Mouse (Mus musculus) MEL (cell line): ENCODE results near the gene Zc3h12b. TPM values are rescaled to one million over a fixed set of nuclear protein-coding genes. Genes with fewer than 3 reads are reported as not detected.

Experiments
- DNase-seq: peaks from one replicate; pipeline ENCODE4 v3.0.0; 2011; ENCODE audit warnings: low read depth, low spot score
- H3K27ac ChIP-seq: 2 replicates; pipeline ENCODE4 v1.5.1; 2012; ENCODE audit warnings: low read depth, mild to moderate bottlenecking, control low read depth, low read length, moderate library complexity; ENCODE audit not compliant: control insufficient read depth
- H3K27me3 ChIP-seq, 2 experiments: fragments of 150-350 bp in 1 of 2; sonication (generic) in 1 of 2; 2 replicates each; pipeline ENCODE4 v1.6.1; 2012; ENCODE audit warnings: low read length in 2 of 2, mild to moderate bottlenecking in 2 of 2, improper control_type of control experiment in 1 of 2, moderate library complexity in 1 of 2; ENCODE audit not compliant: insufficient read depth in 2 of 2, control insufficient read depth in 1 of 2
- H3K36me3 ChIP-seq, 2 experiments: 2 replicates each; pipeline ENCODE4 v1.6.1; 2012 to 2014; ENCODE audit warnings: low read length in 2 of 2, improper control_type of control experiment in 1 of 2, inconsistent platforms in 1 of 2, mild to moderate bottlenecking in 1 of 2; ENCODE audit not compliant: insufficient read depth in 2 of 2, control insufficient read depth in 1 of 2
- H3K4me1 ChIP-seq, 2 experiments: fragments of 150-350 bp in 1 of 2; sonication (generic) in 1 of 2; 2 replicates each; pipeline ENCODE4 v1.6.1; 2012; ENCODE audit warnings: low read length in 2 of 2, improper control_type of control experiment in 1 of 2, mild to moderate bottlenecking in 1 of 2; ENCODE audit not compliant: insufficient read depth in 2 of 2, control insufficient read depth in 1 of 2
- H3K4me3 ChIP-seq, 2 experiments: fragments of 150-350 bp in 1 of 2; sonication (generic) in 1 of 2; 2 replicates each; pipeline ENCODE4 v1.5.1; 2012; ENCODE audit warnings: low read depth in 2 of 2, low read length in 2 of 2, mild to moderate bottlenecking in 2 of 2, moderate library complexity in 2 of 2, control low read depth in 1 of 2, improper control_type of control experiment in 1 of 2; ENCODE audit not compliant: control insufficient read depth in 1 of 2, insufficient read depth in 1 of 2
- H3K79me2 ChIP-seq: 2 replicates; pipeline ENCODE4 v1.6.1; 2012; ENCODE audit warnings: mild to moderate bottlenecking, low read length, moderate library complexity; ENCODE audit not compliant: control insufficient read depth, poor library complexity, insufficient read depth
- H3K9ac ChIP-seq: 2 replicates; pipeline ENCODE4 v1.6.1; 2012; ENCODE audit warnings: low read depth, mild to moderate bottlenecking, control low read depth, low read length, moderate library complexity; ENCODE audit not compliant: control insufficient read depth, poor library complexity, severe bottlenecking
- H3K9me3 ChIP-seq: fragments of 150-350 bp; sonication (generic); replicated peaks from 2 replicates; pipeline ENCODE4 v1.6.1; 2012; ENCODE audit warnings: mild to moderate bottlenecking, low read length, improper control_type of control experiment, moderate library complexity; ENCODE audit not compliant: insufficient read depth
- CHD2 ChIP-seq: IDR thresholded peaks from 2 replicates; pipeline ENCODE4 v1.6.1; 2011; ENCODE audit warnings: low read length, improper control_type of control experiment
- E2F4 ChIP-seq: IDR thresholded peaks from 2 replicates; pipeline ENCODE4 v1.6.1; 2011; ENCODE audit warnings: low read depth, low read length, improper control_type of control experiment, borderline replicate concordance
- ELF1 ChIP-seq: IDR thresholded peaks from 2 replicates; pipeline ENCODE4 v1.6.1; 2014; ENCODE audit warnings: low read depth, mild to moderate bottlenecking, inconsistent platforms, low read length, improper control_type of control experiment, moderate library complexity
- EP300 ChIP-seq, 2 experiments: IDR thresholded peaks; 2 replicates each; pipeline ENCODE4 v1.6.1; 2011; ENCODE audit warnings: improper control_type of control experiment in 2 of 2, low read length in 2 of 2, low read depth in 1 of 2, mild to moderate bottlenecking in 1 of 2
- GABPA ChIP-seq: IDR thresholded peaks from 2 replicates; pipeline ENCODE4 v1.6.1; 2012; ENCODE audit warnings: low read depth, mild to moderate bottlenecking, inconsistent platforms, low read length, improper control_type of control experiment, moderate library complexity
- GATA1 ChIP-seq: IDR thresholded peaks from 2 replicates; pipeline ENCODE4 v1.6.1; 2011; ENCODE audit warnings: low read depth, low read length, improper control_type of control experiment
- JUND ChIP-seq: IDR thresholded peaks from 2 replicates; pipeline ENCODE4 v1.6.1; 2011; ENCODE audit warnings: low read depth, mild to moderate bottlenecking, improper control_type of control experiment, low read length
- MAZ ChIP-seq: IDR thresholded peaks from 2 replicates; pipeline ENCODE4 v1.6.1; 2012; ENCODE audit warnings: low read depth, mild to moderate bottlenecking, inconsistent platforms, low read length, improper control_type of control experiment
- MEF2A ChIP-seq: IDR thresholded peaks from 2 replicates; pipeline ENCODE4 v1.6.1; 2014; ENCODE audit warnings: low read depth, mild to moderate bottlenecking, inconsistent platforms, low read length, improper control_type of control experiment; ENCODE audit not compliant: poor library complexity, insufficient replicate concordance, severe bottlenecking; ENCODE audit errors: extremely low read depth
- MXI1 ChIP-seq: IDR thresholded peaks from 2 replicates; pipeline ENCODE4 v1.6.1; 2011; ENCODE audit warnings: mild to moderate bottlenecking, low read depth, low read length, improper control_type of control experiment
- NELFE ChIP-seq: IDR thresholded peaks from 2 replicates; pipeline ENCODE4 v1.6.1; 2011; ENCODE audit warnings: low read depth, low read length, improper control_type of control experiment
- NRF1 ChIP-seq: IDR thresholded peaks from 2 replicates; pipeline ENCODE4 v1.6.1; 2014; ENCODE audit warnings: low read depth, mild to moderate bottlenecking, inconsistent platforms, low read length, improper control_type of control experiment, moderate library complexity; ENCODE audit not compliant: poor library complexity, insufficient read depth, severe bottlenecking
- POLR2AphosphoS5 ChIP-seq: IDR thresholded peaks from 2 replicates; pipeline ENCODE4 v1.6.1; 2012; ENCODE audit warnings: low read depth, borderline replicate concordance, mild to moderate bottlenecking, inconsistent platforms, low read length, moderate library complexity, mixed read lengths
- RAD21 ChIP-seq: IDR thresholded peaks from 2 replicates; pipeline ENCODE4 v1.6.1; 2011; ENCODE audit warnings: mild to moderate bottlenecking, low read depth, low read length, improper control_type of control experiment
- RCOR1 ChIP-seq: IDR thresholded peaks from 2 replicates; pipeline ENCODE4 v1.6.1; 2012; ENCODE audit warnings: low read depth, mild to moderate bottlenecking, inconsistent platforms, low read length, improper control_type of control experiment
- SMC3 ChIP-seq: IDR thresholded peaks from 2 replicates; pipeline ENCODE4 v1.6.1; 2011; ENCODE audit warnings: low read depth, low read length, improper control_type of control experiment
- TAL1 ChIP-seq: IDR thresholded peaks from 2 replicates; pipeline ENCODE4 v1.6.1; 2012; ENCODE audit warnings: mild to moderate bottlenecking, inconsistent platforms, low read length, moderate library complexity, mixed read lengths
- TCF12 ChIP-seq: IDR thresholded peaks from 2 replicates; pipeline ENCODE4 v1.6.1; 2014; ENCODE audit warnings: low read depth, mild to moderate bottlenecking, inconsistent platforms, low read length, improper control_type of control experiment, moderate library complexity
- UBTF ChIP-seq: IDR thresholded peaks from 2 replicates; pipeline ENCODE4 v1.6.1; 2012; ENCODE audit warnings: low read depth, mild to moderate bottlenecking, inconsistent platforms, low read length, improper control_type of control experiment, moderate library complexity, borderline replicate concordance; ENCODE audit not compliant: insufficient read depth
- USF1 ChIP-seq: IDR thresholded peaks from 2 replicates; pipeline ENCODE4 v1.6.1; 2014; ENCODE audit warnings: low read depth, mild to moderate bottlenecking, inconsistent platforms, low read length, improper control_type of control experiment, moderate library complexity
- USF2 ChIP-seq, 2 experiments: IDR thresholded peaks; 2 replicates each; pipeline ENCODE4 v1.6.1; 2011 to 2012; ENCODE audit warnings: improper control_type of control experiment in 2 of 2, low read length in 2 of 2, borderline replicate concordance in 1 of 2, inconsistent platforms in 1 of 2, low read depth in 1 of 2, mild to moderate bottlenecking in 1 of 2; ENCODE audit not compliant: insufficient read depth in 1 of 2
- ZC3H11A ChIP-seq: IDR thresholded peaks from 2 replicates; pipeline ENCODE4 v1.6.1; 2012; ENCODE audit warnings: low read depth, mild to moderate bottlenecking, inconsistent platforms, low read length, improper control_type of control experiment
- ZKSCAN1 ChIP-seq: IDR thresholded peaks from 2 replicates; pipeline ENCODE4 v1.6.1; 2012; ENCODE audit warnings: low read depth, mild to moderate bottlenecking, inconsistent platforms, low read length, improper control_type of control experiment, moderate library complexity
- ZNF384 ChIP-seq: IDR thresholded peaks from 2 replicates; pipeline ENCODE4 v1.6.1; 2012; ENCODE audit warnings: low read depth, mild to moderate bottlenecking, inconsistent platforms, low read length, improper control_type of control experiment
- polyA plus RNA-seq, 2 experiments: library from polyadenylated mRNA; stranded (reverse) in 1 of 2; unstranded in 1 of 2; fragments of >175 nt in 1 of 2; fragments of >200 nt in 1 of 2; gene quantifications; 2 replicates each; pipeline versions ENCODE4 v1.2.1 to v1.2.4; 2012; ENCODE audit warnings: low replicate concordance in 2 of 2, low read depth in 1 of 2; ENCODE audit not compliant: insufficient read length in 2 of 2, insufficient read depth in 1 of 2, missing spikeins in 1 of 2
- total RNA-seq: library from RNA; depleted of rRNA; stranded (reverse); fragments of 300-350 nt; gene quantifications from 2 replicates; pipeline ENCODE4 v1.2.3, GENCODE M21; 2012

Zc3h12b gene
- total and polyA plus RNA-seq, 3 experiments: under 0.01 to 0.17 TPM; not detected in 1

DNA sequence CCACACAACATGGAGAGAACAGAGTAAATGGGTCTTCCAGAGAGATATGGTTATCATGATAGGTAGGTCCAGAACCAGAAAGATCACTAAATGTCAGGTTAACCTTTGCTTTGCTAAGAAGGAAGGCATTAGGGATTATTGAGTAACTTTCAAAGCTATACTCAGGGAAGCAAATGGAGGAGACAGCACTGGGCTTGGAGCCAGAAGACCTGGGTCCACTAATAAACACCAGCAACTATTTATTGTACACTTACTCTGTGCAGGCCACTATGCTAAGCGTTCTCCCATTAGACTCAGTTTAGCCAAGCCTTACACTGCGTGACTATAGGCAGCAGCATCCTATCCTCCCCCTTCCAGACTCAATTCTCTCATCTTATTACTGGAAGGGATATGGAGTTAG lies 234.0 kb downstream of the Zc3h12b start:
- H3K4me1 ChIP-seq: no peaks in the 10 kb centered on the region
- no peak for DNase-seq
- no peak overlapping the region for H3K4me3 ChIP-seq
- no peaks in the 10 kb centered on the region for H3K79me2 ChIP-seq
- no peak overlapping the region for H3K9ac ChIP-seq
- no peaks in the 10 kb centered on the region for H3K9me3 ChIP-seq
- H3K27me3 ChIP-seq: no peaks in the 10 kb centered on the region
- peaks cover 0 to 6% of the 10 kb centered on the region in 2 experiments; a peak in 2 of 4 replicates for H3K36me3 ChIP-seq
- TF ChIP-seq RAD21 (no peak), MXI1 (no peak), GATA1 (no peak), NRF1 (no peak), ELF1 (no peak), USF1 (no peak), CHD2 (no peak), ZKSCAN1 (no peak), ZNF384 (no peak), GABPA (no peak), E2F4 (no peak), USF2 (IDR thresholded peaks at IDR 0.05; ENCODE audit: borderline replicate concordance in 1 of 2, insufficient read depth in 1 of 2, low read depth in 1 of 2, low read length in 2 of 2) (no peak), SMC3 (no peak)
- H3K27ac ChIP-seq: no peak overlapping the region

DNA sequence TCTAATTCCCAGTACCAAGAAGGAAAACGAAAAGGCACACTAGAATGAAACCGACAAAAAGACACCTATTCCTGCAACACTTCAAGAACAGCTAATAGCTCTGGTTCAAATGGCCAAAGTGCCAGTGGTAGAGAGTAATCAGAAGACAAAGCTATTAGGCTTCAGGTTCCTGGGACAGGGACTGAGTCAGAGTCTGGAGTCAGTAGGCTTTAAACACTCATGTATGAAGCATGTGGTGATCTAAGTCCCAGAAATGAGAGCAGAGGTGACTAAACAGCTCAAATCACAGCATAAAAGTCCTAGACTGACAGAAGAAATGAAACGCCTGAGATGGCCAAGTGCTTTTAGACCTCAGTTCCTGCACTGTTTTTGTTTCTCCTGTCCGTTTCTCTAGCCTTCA lies 236.7 kb downstream of the Zc3h12b start:
- Histone ChIP-seq H3K9ac (no peak overlapping the region), H3K79me2 (no peaks in the 10 kb centered on the region), H3K4me1 (no peaks in the 10 kb centered on the region), H3K4me3 (no peak overlapping the region), H3K27ac (no peak overlapping the region), H3K36me3 (peaks cover 0 to 6% of the 10 kb centered on the region in 2 experiments; a peak in 1 of 4 replicates), H3K9me3 (no peaks in the 10 kb centered on the region), H3K27me3 (no peaks in the 10 kb centered on the region)
- TF ChIP-seq EP300 (IDR thresholded peaks at IDR 0.05; ENCODE audit: low read depth in 1 of 2, low read length in 2 of 2) (no peak), USF2 (IDR thresholded peaks at IDR 0.05; ENCODE audit: borderline replicate concordance in 1 of 2, insufficient read depth in 1 of 2, low read depth in 1 of 2, low read length in 2 of 2) (no peak), JUND (no peak), MEF2A (no peak), RAD21 (no peak), TAL1 (no peak), TCF12 (no peak), NRF1 (no peak), UBTF (no peak), ZC3H11A (no peak), POLR2AphosphoS5 (no peak), ELF1 (no peak), RCOR1 (no peak), NELFE (no peak), GATA1 (no peak), MXI1 (no peak), ZKSCAN1 (no peak), MAZ (no peak), USF1 (no peak)
- no peak for DNase-seq
